Mouse (Mus musculus) ES-Bruce4 (cell line): Measurements from ENCODE around the gene Tmem54.

Experiments
- CTCF ChIP-seq: IDR thresholded peaks from one replicate; pipeline ENCODE4 v1.8.1; 2011; ENCODE audit warnings: low read depth, low read length
- POLR2A ChIP-seq: IDR thresholded peaks from one replicate; pipeline ENCODE4 v1.8.1; 2011; ENCODE audit warnings: low read length; ENCODE audit not compliant: insufficient read depth

DNA sequence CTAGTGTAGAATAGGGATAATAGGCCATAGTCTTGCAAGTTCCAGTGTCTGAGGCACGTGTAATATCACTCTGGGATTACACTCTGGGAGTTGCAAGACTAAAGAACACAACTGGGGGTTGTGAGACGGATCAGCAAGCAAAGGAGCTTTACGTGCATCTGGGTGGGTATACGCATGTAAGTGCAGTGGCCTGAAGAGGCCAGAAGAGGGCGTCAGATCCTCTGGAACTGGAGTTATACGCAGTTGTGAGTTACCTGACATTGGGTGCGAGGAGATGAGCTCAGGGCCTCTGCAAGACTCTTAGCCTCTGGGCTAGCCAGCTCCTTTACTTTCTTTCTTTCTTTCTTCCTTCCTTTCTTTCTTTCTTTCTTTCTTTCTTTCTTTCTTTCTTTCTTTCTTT, 8.3 kb upstream of the Tmem54 start:
- TF ChIP-seq POLR2A, result no peak
- peak; percentile 13 for TF ChIP-seq CTCF
